Mouse (Mus musculus): ENCODE measurements at regions not wholly inside any gene's neighbourhood (a gene's known extent, or its start where the extent isn't known, plus 50 kb on each side); places are given as distances from the start of the nearest gene placed in this dataset.
A peak's percentile ranks its signal among the peaks of the same experiment; 100 is the strongest.

- ATAC-seq: no peak
Observed at GRCm38 (mm10) chr12:96226446-96226845, 534.4 kb downstream of the Flrt2 start.

GRCm38 (mm10) chr12:96228714-96229113 lies 536.7 kb downstream of the Flrt2 start:
- ATAC-seq: no peak

- no peak for ATAC-seq
Observed at GRCm38 (mm10) chr12:96235510-96235909, 543.5 kb downstream of the Flrt2 start.

- no peak for ATAC-seq
Observed at GRCm38 (mm10) chr12:96235996-96236525, 544.0 kb downstream of the Flrt2 start.

- ATAC-seq: no peak
Observed at GRCm38 (mm10) chr12:96239642-96240041, 547.6 kb downstream of the Flrt2 start.

GRCm38 (mm10) chr12:96261978-96262377 lies 570.0 kb downstream of the Flrt2 start:
- ATAC-seq: no peak

GRCm38 (mm10) chr12:96275894-96276293 lies 583.9 kb downstream of the Flrt2 start:
- ATAC-seq: no peak

GRCm38 (mm10) chr12:96311137-96311536 lies 619.1 kb downstream of the Flrt2 start:
- ATAC-seq: no peak

- no peak for ATAC-seq
Observed at GRCm38 (mm10) chr12:96323061-96323786, 631.2 kb downstream of the Flrt2 start.

GRCm38 (mm10) chr12:96351143-96351542 lies 659.1 kb downstream of the Flrt2 start:
- ATAC-seq: no peak

GRCm38 (mm10) chr12:96378924-96379323 lies 686.9 kb downstream of the Flrt2 start:
- ATAC-seq: no peak

GRCm38 (mm10) chr12:96419104-96419503 lies 727.1 kb downstream of the Flrt2 start:
- ATAC-seq: no peak

- ATAC-seq: no peak
Observed at GRCm38 (mm10) chr12:96419567-96419966, 727.5 kb downstream of the Flrt2 start.

GRCm38 (mm10) chr12:96427589-96427988 lies 735.6 kb downstream of the Flrt2 start:
- ATAC-seq: no peak

- ATAC-seq: no peak
Observed at GRCm38 (mm10) chr12:96442546-96442945, 750.5 kb downstream of the Flrt2 start.

- no peak for ATAC-seq
Observed at GRCm38 (mm10) chr12:96453374-96453773, 761.3 kb downstream of the Flrt2 start.

GRCm38 (mm10) chr12:96476344-96476743 lies 784.3 kb downstream of the Flrt2 start:
- ATAC-seq: no peak

- ATAC-seq: no peak
Observed at GRCm38 (mm10) chr12:96488448-96488960, 796.5 kb downstream of the Flrt2 start.

GRCm38 (mm10) chr12:96509658-96510057 lies 817.6 kb downstream of the Flrt2 start:
- ATAC-seq: no peak

GRCm38 (mm10) chr12:96558824-96559223 lies 866.8 kb downstream of the Flrt2 start:
- ATAC-seq: no peak

GRCm38 (mm10) chr12:96594845-96595244 lies 902.8 kb downstream of the Flrt2 start:
- no peak for ATAC-seq

GRCm38 (mm10) chr12:96615134-96615533 lies 923.1 kb downstream of the Flrt2 start:
- ATAC-seq: no peak

- peak; percentile 41 for ATAC-seq
Observed at GRCm38 (mm10) chr12:96615850-96616249, 923.8 kb downstream of the Flrt2 start.

GRCm38 (mm10) chr12:96617226-96617625 lies 925.2 kb downstream of the Flrt2 start:
- ATAC-seq: no peak
